Mouse (Mus musculus) G1E (cell line): ENCODE results near the gene Tbc1d32. TPM values are rescaled to one million over a fixed set of nuclear protein-coding genes. Genes with fewer than 3 reads are reported as not detected.
"Not testable (repeated sequence)": the region's sequence is repeated elsewhere in the genome, so short reads cannot be mapped to it uniquely, and the experiment has no call there.

Experiments
- ATAC-seq: 2 replicates; pipeline ENCODE4 v1.8.0; 2016; ENCODE audit warnings: mild to moderate bottlenecking; ENCODE audit not compliant: insufficient number of reproducible peaks, poor library complexity, low FRiP score, severe bottlenecking; ENCODE audit errors: extremely low read depth
- DNase-seq: peaks from one replicate; pipeline ENCODE4 v3.0.0; 2012; ENCODE audit warnings: low spot score
- H3K27me3 ChIP-seq: 2 replicates; pipeline ENCODE4 v1.6.1; 2012; ENCODE audit warnings: mild to moderate bottlenecking, low read length, inconsistent platforms; ENCODE audit not compliant: insufficient read depth
- H3K36me3 ChIP-seq: replicated peaks from 2 replicates; pipeline ENCODE3; 2012; ENCODE audit warnings: mild to moderate bottlenecking, inconsistent platforms
- H3K4me1 ChIP-seq: 2 replicates; pipeline ENCODE4 v1.6.1; 2012; ENCODE audit warnings: low read depth, low read length, inconsistent platforms, mixed read lengths; ENCODE audit not compliant: insufficient read depth
- H3K4me3 ChIP-seq: 2 replicates; pipeline ENCODE4 v1.5.1; 2012; ENCODE audit warnings: low read depth, mild to moderate bottlenecking, inconsistent platforms, low read length, moderate library complexity, mixed read lengths
- H3K9me3 ChIP-seq: replicated peaks from 2 replicates; pipeline ENCODE4 v1.6.1; 2012; ENCODE audit warnings: inconsistent platforms
- CTCF ChIP-seq: IDR thresholded peaks from 2 replicates; pipeline ENCODE4 v1.5.1; 2012; ENCODE audit warnings: low read depth, low read length, inconsistent platforms, mixed read lengths
- GATA1 ChIP-seq: IDR thresholded peaks from 2 replicates; pipeline ENCODE4 v1.6.1; 2012; ENCODE audit warnings: borderline replicate concordance, low read length, inconsistent platforms, mixed read lengths
- GATA2 ChIP-seq: IDR thresholded peaks from 2 replicates; pipeline ENCODE4 v1.6.1; 2012; ENCODE audit warnings: low read depth, low read length, inconsistent platforms, borderline replicate concordance
- POLR2AphosphoS5 ChIP-seq: IDR thresholded peaks from 2 replicates; pipeline ENCODE4 v1.6.1; 2012; ENCODE audit warnings: low read depth, low read length, inconsistent platforms; ENCODE audit not compliant: insufficient replicate concordance
- TAL1 ChIP-seq: conservative IDR thresholded peaks from 2 replicates; pipeline ENCODE4 v1.6.1; 2012; ENCODE audit warnings: low read depth, low read length, inconsistent platforms, mixed read lengths
- polyA plus RNA-seq: library from polyadenylated mRNA; stranded (reverse); fragments of >175 nt; gene quantifications from 2 replicates; pipeline ENCODE4 v1.2.3, GENCODE M21; 2012
- total RNA-seq, 2 experiments: library from RNA; stranded (forward) in 1 of 2; stranded (reverse) in 1 of 2; fragments of 200-1000 nt in 1 of 2; fragments of >200 nt in 1 of 2; fragmentation: Nextera tagmentation in 1 of 2; gene quantifications; 2 replicates each; pipeline ENCODE4 v1.2.3; 2014 to 2017

Gene Tbc1d32
- total and polyA plus RNA-seq, 3 experiments: 0.08 to 4.4 (median 3.9) TPM

DNA sequence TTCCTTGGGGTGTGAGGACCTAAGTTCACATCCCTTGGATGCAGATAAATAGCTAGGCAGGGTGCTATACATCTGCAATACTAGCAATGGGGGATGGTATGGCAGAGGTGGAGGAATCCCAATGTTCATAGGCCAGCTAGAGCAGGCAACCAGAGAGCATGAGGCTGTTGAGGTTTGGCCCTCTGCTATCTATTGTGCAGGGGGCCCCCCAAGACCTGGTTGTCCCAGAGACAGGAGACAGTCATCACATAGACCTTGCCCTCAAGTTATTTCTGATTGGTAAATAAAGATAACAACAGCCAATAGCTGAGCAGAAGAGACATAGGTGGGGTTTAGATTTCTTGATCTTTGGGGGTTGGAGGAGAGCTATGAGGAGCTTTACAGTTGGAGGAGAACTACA, 28.6 kb downstream of the Tbc1d32 start:
- no peak for DNase-seq
- Histone ChIP-seq H3K27me3 (no peaks in the 10 kb centered on the region), H3K4me3 (no peak overlapping the region), H3K36me3 (no peaks in the 10 kb centered on the region), H3K9me3 (no peaks in the 10 kb centered on the region), H3K4me1 (no peaks in the 10 kb centered on the region)
- ATAC-seq: no peak
- no peak for TF ChIP-seq GATA1
- TF ChIP-seq CTCF: no peak
- TF ChIP-seq TAL1: no peak
- no peak for TF ChIP-seq POLR2AphosphoS5
- no peak for TF ChIP-seq GATA2

DNA sequence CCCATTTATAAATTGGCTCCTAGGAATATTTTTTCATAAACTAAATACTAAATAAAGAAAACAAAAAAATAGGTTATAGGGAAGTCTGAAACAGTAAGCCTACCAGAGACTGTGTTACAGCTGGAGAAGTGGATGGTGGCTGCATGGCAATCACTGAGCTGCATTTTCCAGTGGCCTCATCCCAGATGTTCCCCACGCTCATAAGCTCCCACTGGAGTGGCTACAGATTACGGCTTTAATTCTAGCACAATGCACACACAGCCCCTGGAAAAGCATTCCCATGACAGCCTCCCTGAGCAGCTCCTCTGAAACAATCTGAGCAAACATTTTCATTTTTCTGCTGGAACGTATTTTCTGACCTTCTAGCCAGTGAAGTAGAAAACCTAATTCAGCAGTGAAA, 29.8 kb downstream of the Tbc1d32 start:
- Histone ChIP-seq H3K4me1 (no peaks in the 10 kb centered on the region), H3K36me3 (no peaks in the 10 kb centered on the region), H3K4me3 (no peak overlapping the region), H3K27me3 (no peaks in the 10 kb centered on the region), H3K9me3 (no peaks in the 10 kb centered on the region)
- ATAC-seq (no peak), DNase-seq (no peak)
- TF ChIP-seq TAL1 (no peak), GATA1 (no peak), POLR2AphosphoS5 (no peak), CTCF (no peak), GATA2 (no peak)

DNA sequence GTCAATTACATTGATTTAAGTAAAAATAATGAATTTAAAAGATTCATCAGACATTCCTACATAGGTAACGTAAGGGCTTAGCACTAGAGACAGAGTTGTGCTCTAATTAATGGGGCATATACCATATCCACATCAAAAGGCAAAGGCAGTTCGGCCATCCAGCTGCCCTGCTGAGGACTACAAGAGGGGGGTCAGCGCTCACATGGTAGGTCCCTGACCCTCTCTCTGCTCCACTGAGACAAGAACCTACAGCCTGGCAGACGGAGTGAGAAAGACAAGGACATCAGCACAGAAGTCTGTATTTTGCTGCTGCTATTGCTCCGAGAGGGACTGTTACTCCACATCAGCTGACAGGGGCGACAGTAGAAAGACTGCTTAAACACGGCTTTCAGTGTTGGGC, 34.2 kb downstream of the Tbc1d32 start:
- no peak overlapping the region for H3K4me3 ChIP-seq
- ATAC-seq: no peak
- no peaks in the 10 kb centered on the region for H3K4me1 ChIP-seq
- H3K9me3 ChIP-seq: no peaks in the 10 kb centered on the region
- no peaks in the 10 kb centered on the region for H3K36me3 ChIP-seq
- DNase-seq: no peak
- H3K27me3 ChIP-seq: no peaks in the 10 kb centered on the region
- TF ChIP-seq CTCF (no peak), GATA1 (no peak), GATA2 (no peak), TAL1 (no peak)

DNA sequence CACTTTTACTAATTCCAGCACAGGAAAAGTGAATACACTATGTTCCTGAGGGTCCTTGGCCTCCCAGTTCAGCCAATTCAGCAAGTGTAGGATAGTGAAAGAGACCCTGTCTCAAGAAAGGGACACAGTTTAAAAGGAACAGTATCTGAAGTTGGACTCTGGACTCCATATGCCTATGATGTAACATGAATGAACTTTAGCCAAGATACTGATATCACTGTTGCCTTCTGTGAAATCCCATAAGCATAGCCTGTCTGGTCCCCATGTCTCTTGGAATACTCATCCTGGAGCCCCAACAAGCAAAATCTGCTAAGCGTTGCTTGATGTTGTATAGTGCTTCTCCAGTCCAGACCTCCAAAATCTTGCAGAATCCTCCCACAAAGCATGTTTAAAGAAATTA, 46.8 kb downstream of the Tbc1d32 start:
- TF ChIP-seq CTCF (no peak), GATA2 (no peak), POLR2AphosphoS5 (no peak), TAL1 (no peak), GATA1 (no peak)
- no peaks in the 10 kb centered on the region for H3K9me3 ChIP-seq

DNA sequence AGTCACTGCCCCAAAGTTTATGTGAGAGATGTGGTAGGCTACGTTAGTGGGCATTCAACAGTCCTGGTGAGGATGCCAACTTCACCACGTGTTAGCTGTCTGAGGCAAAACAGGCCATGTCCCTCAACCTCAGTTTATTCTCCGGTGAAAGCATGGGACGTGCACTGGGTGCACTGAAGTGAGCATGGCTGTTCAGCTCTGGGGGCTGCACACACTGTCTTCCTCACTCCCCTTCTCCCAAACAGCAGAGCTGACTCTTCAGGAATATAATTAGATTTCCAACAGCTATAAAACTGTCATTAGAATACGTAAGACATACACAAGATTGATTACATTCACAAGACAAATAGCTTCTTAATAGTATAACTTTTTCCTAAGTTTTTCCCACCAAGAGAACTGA, 55.3 kb downstream of the Tbc1d32 start:
- Histone ChIP-seq H3K9me3 (no peaks in the 10 kb centered on the region), H3K36me3 (no peaks in the 10 kb centered on the region), H3K4me3 (no peak overlapping the region), H3K4me1 (no peaks in the 10 kb centered on the region), H3K27me3 (no peaks in the 10 kb centered on the region)
- DNase-seq (no peak), ATAC-seq (no peak)
- TF ChIP-seq GATA2 (no peak), GATA1 (no peak), TAL1 (no peak), CTCF (no peak), POLR2AphosphoS5 (no peak)

More for the DNA sequence above, 46.8 kb downstream of the Tbc1d32 start:
- DNase-seq: no peak
- no peaks in the 10 kb centered on the region for H3K4me1 ChIP-seq
- H3K27me3 ChIP-seq: no peaks in the 10 kb centered on the region
- no peak for ATAC-seq
- no peak overlapping the region for H3K4me3 ChIP-seq
- H3K36me3 ChIP-seq: no peaks in the 10 kb centered on the region

DNA sequence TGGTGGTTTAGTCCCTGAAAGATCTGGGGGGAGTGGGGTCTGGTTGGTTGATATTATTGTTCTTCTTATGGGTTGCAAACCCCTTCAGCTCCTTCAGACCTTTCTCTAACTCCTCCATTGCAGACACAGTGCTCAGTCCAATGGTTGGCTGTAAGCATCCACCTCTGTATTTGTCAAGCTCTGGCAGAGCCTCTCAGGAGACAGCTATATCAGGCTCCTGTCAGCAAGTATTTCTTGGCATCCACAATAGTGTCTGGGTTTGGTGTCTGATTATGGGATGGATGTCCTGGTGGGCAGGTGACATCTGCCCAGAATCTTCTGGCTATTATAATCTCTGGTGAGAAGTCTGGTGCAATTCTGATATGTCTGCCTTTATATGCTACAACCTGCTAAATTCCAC, 60.8 kb downstream of the Tbc1d32 start:
- H3K27me3 ChIP-seq, H3K4me3 ChIP-seq, H3K4me1 ChIP-seq, H3K9me3 ChIP-seq, H3K36me3 ChIP-seq, ATAC-seq, DNase-seq: not testable (repeated sequence)

DNA sequence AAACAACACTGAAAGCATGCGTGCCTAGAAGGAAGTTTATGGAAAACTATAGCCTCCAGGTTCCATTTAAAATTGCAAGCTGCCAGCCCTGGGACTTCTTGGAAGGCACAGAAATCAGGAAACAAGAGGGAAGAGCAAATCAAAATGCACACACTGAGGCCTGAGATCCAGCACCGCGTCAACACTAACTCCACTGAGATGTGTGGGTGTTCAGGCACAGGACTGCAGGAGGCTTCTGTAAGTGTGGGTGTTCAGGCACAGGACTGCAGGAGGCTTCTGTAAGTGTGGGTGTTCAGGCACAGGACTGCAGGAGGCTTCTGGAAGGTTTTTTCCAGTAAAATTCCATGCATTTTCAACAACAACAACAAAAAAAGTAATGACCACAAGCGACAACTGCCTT, 62.7 kb downstream of the Tbc1d32 start:
- Histone ChIP-seq H3K9me3 (no peaks in the 10 kb centered on the region), H3K4me1 (no peaks in the 10 kb centered on the region), H3K4me3 (no peak overlapping the region), H3K27me3 (no peaks in the 10 kb centered on the region), H3K36me3 (no peaks in the 10 kb centered on the region)
- DNase-seq: no peak
- ATAC-seq: no peak
- TF ChIP-seq POLR2AphosphoS5 (no peak), CTCF (no peak), TAL1 (no peak), GATA2 (no peak), GATA1 (no peak)
